Mouse (Mus musculus) G1E (cell line): ENCODE results near the gene Cfap73. TPM values are rescaled to one million over a fixed set of nuclear protein-coding genes. Genes with fewer than 3 reads are reported as not detected.

Experiments used
- ATAC-seq: 2 replicates; pipeline ENCODE4 v1.8.0; 2016; ENCODE audit warnings: mild to moderate bottlenecking; ENCODE audit not compliant: insufficient number of reproducible peaks, poor library complexity, low FRiP score, severe bottlenecking; ENCODE audit errors: extremely low read depth
- DNase-seq: peaks from one replicate; pipeline ENCODE4 v3.0.0; 2012; ENCODE audit warnings: low spot score
- H3K27me3 ChIP-seq: 2 replicates; pipeline ENCODE4 v1.6.1; 2012; ENCODE audit warnings: mild to moderate bottlenecking, low read length, inconsistent platforms; ENCODE audit not compliant: insufficient read depth
- H3K36me3 ChIP-seq: replicated peaks from 2 replicates; pipeline ENCODE3; 2012; ENCODE audit warnings: mild to moderate bottlenecking, inconsistent platforms
- H3K4me1 ChIP-seq: 2 replicates; pipeline ENCODE4 v1.6.1; 2012; ENCODE audit warnings: low read depth, low read length, inconsistent platforms, mixed read lengths; ENCODE audit not compliant: insufficient read depth
- H3K4me3 ChIP-seq: 2 replicates; pipeline ENCODE4 v1.5.1; 2012; ENCODE audit warnings: low read depth, mild to moderate bottlenecking, inconsistent platforms, low read length, moderate library complexity, mixed read lengths
- H3K9me3 ChIP-seq: replicated peaks from 2 replicates; pipeline ENCODE4 v1.6.1; 2012; ENCODE audit warnings: inconsistent platforms
- CTCF ChIP-seq: IDR thresholded peaks from 2 replicates; pipeline ENCODE4 v1.5.1; 2012; ENCODE audit warnings: low read depth, low read length, inconsistent platforms, mixed read lengths
- GATA1 ChIP-seq: IDR thresholded peaks from 2 replicates; pipeline ENCODE4 v1.6.1; 2012; ENCODE audit warnings: borderline replicate concordance, low read length, inconsistent platforms, mixed read lengths
- GATA2 ChIP-seq: IDR thresholded peaks from 2 replicates; pipeline ENCODE4 v1.6.1; 2012; ENCODE audit warnings: low read depth, low read length, inconsistent platforms, borderline replicate concordance
- POLR2AphosphoS5 ChIP-seq: IDR thresholded peaks from 2 replicates; pipeline ENCODE4 v1.6.1; 2012; ENCODE audit warnings: low read depth, low read length, inconsistent platforms; ENCODE audit not compliant: insufficient replicate concordance
- TAL1 ChIP-seq: conservative IDR thresholded peaks from 2 replicates; pipeline ENCODE4 v1.6.1; 2012; ENCODE audit warnings: low read depth, low read length, inconsistent platforms, mixed read lengths
- polyA plus RNA-seq: library from polyadenylated mRNA; stranded (reverse); fragments of >175 nt; gene quantifications from 2 replicates; pipeline ENCODE4 v1.2.3, GENCODE M21; 2012
- total RNA-seq, 2 experiments: library from RNA; stranded (forward) in 1 of 2; stranded (reverse) in 1 of 2; fragments of 200-1000 nt in 1 of 2; fragments of >200 nt in 1 of 2; fragmentation: Nextera tagmentation in 1 of 2; gene quantifications; 2 replicates each; pipeline ENCODE4 v1.2.3; 2014 to 2017

The Cfap73 gene
- total and polyA plus RNA-seq, 3 experiments: not detected

DNA sequence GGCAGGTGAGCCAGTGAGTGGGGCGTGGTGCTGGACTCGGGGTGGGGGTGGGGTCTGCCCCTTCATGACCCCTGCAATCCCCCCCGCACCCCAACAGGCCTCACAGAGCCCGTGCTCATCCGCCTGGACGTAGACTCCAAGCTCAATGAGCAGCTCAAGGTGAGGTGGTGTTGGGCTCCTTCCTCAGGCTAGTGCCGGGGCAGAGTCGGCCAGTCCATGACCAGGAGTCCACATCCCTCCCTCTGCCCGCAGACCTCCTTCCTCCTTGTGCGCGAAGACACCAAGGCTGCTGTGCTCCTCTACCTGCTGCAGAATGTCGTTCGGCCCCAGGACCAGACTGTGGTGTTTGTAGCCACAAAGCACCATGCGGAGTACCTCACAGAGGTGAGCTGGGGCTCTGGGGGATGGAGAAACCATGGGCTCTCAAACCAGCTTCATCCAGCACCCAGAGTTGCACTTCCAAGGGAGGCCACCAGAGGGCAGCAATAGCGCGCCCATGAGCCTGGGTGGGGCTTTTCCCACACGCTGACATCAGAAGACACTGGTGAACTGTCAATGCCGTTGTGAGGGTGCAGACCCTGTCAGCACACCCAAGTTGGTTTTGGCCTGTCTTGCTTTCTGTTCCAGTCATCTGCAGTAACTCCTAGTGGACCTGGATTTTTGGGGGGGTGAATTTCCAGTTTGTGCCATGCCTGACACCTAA, 13.5 kb downstream of the Cfap73 start:
- H3K4me3 ChIP-seq: no peak overlapping the region
- H3K4me1 ChIP-seq: peaks cover 50% of the 10 kb centered on the region
- H3K9me3 ChIP-seq: peaks cover 5% of the 10 kb centered on the region
- DNase-seq (peak; percentile 64), ATAC-seq (no peak)
- no peak for TF ChIP-seq GATA1
- peak; percentile 99 for TF ChIP-seq CTCF
- no peak for TF ChIP-seq GATA2
- TF ChIP-seq TAL1: no peak
- TF ChIP-seq POLR2AphosphoS5: no peak
- H3K27me3 ChIP-seq: no peaks in the 10 kb centered on the region
- peaks cover 100% of the 10 kb centered on the region for H3K36me3 ChIP-seq

DNA sequence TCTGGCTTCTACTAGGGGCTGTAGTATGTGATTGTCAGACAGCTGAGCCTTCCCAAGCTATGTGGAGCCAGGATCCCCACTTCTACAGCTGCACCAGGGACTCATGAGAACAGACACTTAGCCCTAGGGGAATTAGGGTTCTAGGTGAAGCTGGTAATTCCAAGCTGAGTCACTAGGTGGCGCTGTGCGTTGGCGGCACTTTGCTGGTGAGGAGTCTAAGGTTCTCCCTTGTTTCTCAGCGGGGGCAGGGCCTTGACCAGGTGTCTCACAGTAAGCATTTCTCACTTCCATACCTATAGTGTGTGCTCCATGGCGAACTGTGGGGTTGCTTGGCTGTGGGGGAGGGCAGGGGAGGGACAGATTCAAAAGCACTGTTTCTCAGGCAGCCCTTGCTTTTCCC, 14.8 kb downstream of the Cfap73 start:
- DNase-seq: no peak
- peaks cover 96% of the 10 kb centered on the region for H3K36me3 ChIP-seq
- H3K27me3 ChIP-seq: no peaks in the 10 kb centered on the region
- TF ChIP-seq GATA1 (no peak), TAL1 (no peak), POLR2AphosphoS5 (no peak), GATA2 (no peak), CTCF (peak; percentile 97)
- no peak for ATAC-seq
- H3K9me3 ChIP-seq: peaks cover 5% of the 10 kb centered on the region
- H3K4me1 ChIP-seq: peaks cover 52% of the 10 kb centered on the region
- H3K4me3 ChIP-seq: no peak overlapping the region

DNA sequence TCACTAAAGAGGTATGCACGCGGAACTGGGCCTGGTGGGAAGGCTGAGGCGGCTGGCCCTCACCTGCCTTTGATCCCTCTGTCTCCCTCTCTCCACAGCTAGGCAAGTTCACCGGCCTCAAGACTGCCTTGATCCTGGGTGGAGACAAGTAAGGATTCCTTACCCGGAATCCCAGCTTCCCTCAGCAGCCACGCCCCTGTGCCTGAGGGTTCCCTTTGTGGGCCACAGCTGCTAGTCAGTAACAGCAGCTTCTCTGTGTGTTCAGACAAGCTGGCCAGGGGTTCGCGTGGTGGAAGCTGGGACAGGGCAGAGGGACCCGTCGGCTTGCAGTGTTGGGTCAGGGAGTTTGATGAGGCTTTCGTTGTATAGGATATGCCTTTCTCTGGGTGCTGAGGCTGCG, 15.3 kb downstream of the Cfap73 start:
- Histone ChIP-seq H3K4me1 (peaks cover 56% of the 10 kb centered on the region), H3K36me3 (peaks cover 92% of the 10 kb centered on the region)
- no peak for TF ChIP-seq GATA2
- TF ChIP-seq TAL1: no peak
- no peak for TF ChIP-seq POLR2AphosphoS5
- TF ChIP-seq CTCF: no peak
- no peak for TF ChIP-seq GATA1

DNA sequence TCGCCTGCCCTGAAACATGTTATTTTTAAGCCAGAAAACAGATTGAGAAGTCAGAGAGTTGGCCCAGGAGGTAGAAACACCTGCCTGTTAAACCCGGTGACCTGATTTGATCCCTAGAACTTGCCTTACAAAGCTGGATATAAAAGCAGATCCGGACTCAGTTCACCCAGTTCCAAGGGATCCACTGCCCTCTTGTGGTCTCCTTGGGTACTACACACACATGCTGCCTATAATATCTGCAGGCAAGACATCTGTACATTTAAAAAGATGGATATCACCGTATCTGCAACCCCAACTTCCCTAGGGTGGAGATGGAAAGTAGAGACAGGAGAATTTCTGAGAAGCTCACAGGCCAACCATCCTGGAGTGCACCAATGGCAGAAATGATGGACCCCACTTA, 18.1 kb downstream of the Cfap73 start:
- peaks cover 5% of the 10 kb centered on the region for H3K9me3 ChIP-seq
- ATAC-seq (no peak), DNase-seq (no peak)
- TF ChIP-seq CTCF: peak; percentile 72
- TF ChIP-seq POLR2AphosphoS5: no peak
- H3K27me3 ChIP-seq: no peaks in the 10 kb centered on the region
- H3K36me3 ChIP-seq: peaks cover 69% of the 10 kb centered on the region
- peaks cover 60% of the 10 kb centered on the region for H3K4me1 ChIP-seq
- H3K4me3 ChIP-seq: no peak overlapping the region

More for the DNA sequence above, 15.3 kb downstream of the Cfap73 start:
- H3K27me3 ChIP-seq: no peaks in the 10 kb centered on the region
- DNase-seq (no peak), ATAC-seq (no peak)
- peaks cover 5% of the 10 kb centered on the region for H3K9me3 ChIP-seq
- no peak overlapping the region for H3K4me3 ChIP-seq

DNA sequence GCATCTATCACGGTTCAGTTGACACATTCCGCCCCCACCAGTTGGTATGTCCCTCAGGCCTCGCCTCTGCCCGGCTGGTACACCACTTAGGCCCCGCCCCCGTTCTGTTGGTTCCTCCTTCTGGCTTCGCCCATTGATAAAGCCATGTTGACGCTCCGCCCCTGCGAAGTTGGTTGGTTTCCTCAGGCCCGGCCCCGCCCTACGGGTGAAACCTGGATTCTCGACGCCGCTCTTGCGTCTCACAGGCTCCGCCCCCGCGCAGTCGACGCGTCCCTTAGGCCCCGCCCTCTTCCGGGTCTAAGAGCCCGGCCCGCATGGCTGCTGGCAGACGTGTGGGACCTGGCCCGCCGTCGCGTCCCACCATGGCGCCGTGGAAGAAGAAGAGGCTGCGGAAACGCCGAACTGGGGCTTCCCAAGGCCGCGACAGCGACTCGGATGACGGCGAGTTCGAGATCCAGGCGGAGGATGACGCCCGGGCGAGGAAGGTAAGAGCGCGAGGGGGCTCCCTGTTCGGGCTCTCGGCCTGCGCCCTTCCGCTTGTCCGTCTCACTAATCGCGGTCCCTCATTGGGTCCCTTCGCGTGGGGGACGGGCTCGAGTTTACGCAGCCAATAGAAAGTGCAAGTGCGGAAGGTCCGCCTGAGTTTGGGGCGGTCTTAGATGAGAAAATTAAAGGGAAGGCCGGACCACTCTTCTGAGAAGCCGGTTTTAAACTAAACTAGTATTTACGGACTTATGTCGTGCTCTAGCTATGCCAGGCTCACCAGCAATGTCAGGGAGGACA, 21.0 kb downstream of the Cfap73 start:
- DNase-seq: peak; percentile 98
- H3K4me1 ChIP-seq: peaks cover 49% of the 10 kb centered on the region
- H3K36me3 ChIP-seq: peaks cover 65% of the 10 kb centered on the region
- no peak for TF ChIP-seq GATA1
- TF ChIP-seq GATA2: no peak
- TF ChIP-seq TAL1: no peak
- TF ChIP-seq POLR2AphosphoS5: no peak; the same call in 1 of the 2 replicates
- no peak for TF ChIP-seq CTCF
- peak overlapping the region; percentile 85 for H3K4me3 ChIP-seq
- H3K27me3 ChIP-seq: no peaks in the 10 kb centered on the region
- H3K9me3 ChIP-seq: peaks cover 5% of the 10 kb centered on the region
- peak; percentile 83 for ATAC-seq

DNA sequence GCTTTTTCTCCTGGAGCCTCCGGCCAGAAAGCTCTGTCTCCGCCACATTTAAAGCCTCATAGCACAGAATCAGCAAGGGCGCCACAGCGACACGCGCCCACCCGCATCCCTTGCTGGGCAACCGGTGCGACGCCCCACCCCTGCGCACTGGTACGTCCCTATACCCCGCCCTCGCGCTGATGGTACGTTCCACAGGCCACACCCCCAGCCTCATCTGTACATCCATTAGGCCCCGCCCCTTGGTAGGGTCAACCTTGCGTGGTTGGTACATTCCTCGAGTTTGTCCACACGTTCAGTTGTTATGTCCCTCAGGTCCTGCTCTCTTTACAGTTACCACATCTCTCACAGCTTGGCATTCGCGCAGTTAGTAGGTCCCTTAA, 21.6 kb downstream of the Cfap73 start, which contains the start of the genes Rita1 and Ddx54:
Rita1 (minus strand) TSS at position 148 of the 380 bp plus-strand sequence.
Ddx54 (plus strand) TSS at position 298 of the 380 bp plus-strand sequence.
- H3K9me3 ChIP-seq: peaks cover 5% of the 10 kb centered on the region
- peaks cover 49% of the 10 kb centered on the region for H3K4me1 ChIP-seq
- peak; percentile 77 for ATAC-seq
- peak within 1 kb of the TSS; percentile 85 for H3K4me3 ChIP-seq
- no peaks in the 10 kb centered on the region for H3K27me3 ChIP-seq
- no peak for TF ChIP-seq TAL1
- peak; percentile 31; the same call in 1 of the 2 replicates for TF ChIP-seq POLR2AphosphoS5
- no peak for TF ChIP-seq GATA1
- H3K36me3 ChIP-seq: peaks cover 65% of the 10 kb centered on the region
- DNase-seq: peak; percentile 89
